Mouse (Mus musculus) Patski (cell line): ENCODE measurements at regions not wholly inside any gene's neighbourhood (a gene's known extent, or its start where the extent isn't known, plus 50 kb on each side); places are given as distances from the start of the nearest gene placed in this dataset.

ENCODE experiments used
- ATAC-seq: fragments of 100-300 bp; one replicate; pipeline ENCODE4 v1.8.0; 2021
- CTCF ChIA-PET: fragments of 350-600 bp; sonication (Branson Sonifier 250); formaldehyde crosslinking; loops from one replicate; lab custom pipeline; 2022; ENCODE audit warnings: inconsistent platforms; lab: Charles Lee
- POLR2A ChIA-PET: fragments of 350-600 bp; sonication (Branson Sonifier 250); formaldehyde crosslinking; loops from one replicate; lab custom pipeline; 2022; ENCODE audit warnings: antibody characterized with exemption, inconsistent platforms; lab: Charles Lee
- DNase-seq: peaks from one replicate; pipeline ENCODE4 v3.0.0-alpha.2; 2011; ENCODE audit warnings: low read depth, low spot score
- H3K27me3 ChIP-seq: fragments of 371-371 bp; one replicate; pipeline ENCODE4 v1.5.1; 2021
- CTCF ChIP-seq: fragments of 100-300 bp; IDR thresholded peaks from one replicate; pipeline ENCODE4 v1.5.1; 2021
- in situ Hi-C: fragments of 300-500 bp; cut with MboI; formaldehyde crosslinking; loops from 3 replicates; pipeline ENCODE4 v1.11.1; 2018; ENCODE audit warnings: low pct_unique_long_range_greater_than_20kb, mixed read lengths

DNA sequence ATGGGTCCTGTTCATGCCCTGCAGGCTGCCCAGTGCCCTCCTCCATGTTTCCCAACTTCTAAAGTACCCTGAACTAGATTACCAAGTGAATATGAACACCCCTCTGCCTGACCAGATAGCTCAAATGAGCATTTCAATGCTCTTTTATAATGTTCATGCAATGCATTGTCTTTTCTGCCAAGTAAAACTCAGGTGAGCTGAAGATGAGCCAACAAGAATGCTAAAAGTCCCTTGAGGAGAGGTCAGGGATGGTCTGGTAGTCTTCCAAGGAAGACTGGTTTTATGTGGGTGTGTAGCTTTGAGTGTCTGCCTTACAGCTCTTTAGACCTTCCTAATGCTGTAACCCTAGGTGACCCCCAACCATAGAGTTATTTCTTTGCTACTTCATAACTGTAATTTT, 58.0 kb upstream of the Abca12 start:
- in situ Hi-C loops = no loop called here
- ATAC-seq (no peak), DNase-seq (no peak)
- CTCF ChIA-PET = no interaction called here
- POLR2A ChIA-PET = no interaction called here
- no peak for TF ChIP-seq CTCF
- peaks cover 8% of the 10 kb centered on the region for H3K27me3 ChIP-seq

DNA sequence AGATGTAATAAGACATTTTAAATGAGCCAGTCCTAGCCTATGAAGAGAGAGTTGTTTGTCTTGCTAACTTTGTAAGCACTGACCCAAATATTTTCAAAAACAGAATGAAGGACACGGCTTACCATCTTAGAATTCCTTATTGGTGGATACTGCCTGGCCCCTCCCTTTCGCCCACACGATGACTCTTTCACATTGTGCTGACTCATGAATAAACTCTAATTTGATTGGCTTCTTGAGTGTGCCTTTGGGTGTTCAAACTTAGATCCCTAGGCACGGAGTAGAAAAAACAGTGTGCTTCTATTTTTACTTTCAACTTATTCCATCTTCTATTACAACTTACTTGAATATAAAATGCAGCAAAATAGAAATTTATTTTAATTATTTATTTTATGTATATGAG, 68.4 kb upstream of the Abca12 start:
- peaks cover 16% of the 10 kb centered on the region for H3K27me3 ChIP-seq
- ChIA-PET CTCF (no interaction called here), POLR2A (no interaction called here)
- no peak for DNase-seq
- no peak for TF ChIP-seq CTCF
- ATAC-seq = no peak
- in situ Hi-C loops = no loop called here

DNA sequence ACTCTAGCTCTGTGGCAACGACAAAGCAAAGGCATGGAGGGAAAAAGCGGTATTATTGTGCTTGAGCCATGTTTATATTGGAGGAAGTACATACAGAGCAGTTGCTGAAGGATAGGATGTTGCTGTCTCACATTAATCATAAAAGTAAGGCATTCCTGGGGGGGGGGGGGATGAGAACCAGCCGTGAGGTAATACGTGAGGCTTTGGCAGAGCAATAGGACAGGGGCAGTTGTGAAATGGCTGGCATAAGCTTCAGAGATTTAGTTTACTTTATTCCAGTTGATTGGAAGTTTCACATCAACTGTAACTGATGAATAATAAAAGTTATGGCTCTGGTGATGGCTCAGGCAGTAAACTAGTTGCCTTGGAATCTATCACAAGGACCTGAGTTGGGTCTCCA, 62.4 kb upstream of the Atic start:
- H3K27me3 ChIP-seq = peaks cover 5% of the 10 kb centered on the region
- in situ Hi-C loops = no loop called here
- no peak for TF ChIP-seq CTCF
- DNase-seq (no peak), ATAC-seq (no peak)
- ChIA-PET POLR2A (no interaction called here), CTCF (no interaction called here)

DNA sequence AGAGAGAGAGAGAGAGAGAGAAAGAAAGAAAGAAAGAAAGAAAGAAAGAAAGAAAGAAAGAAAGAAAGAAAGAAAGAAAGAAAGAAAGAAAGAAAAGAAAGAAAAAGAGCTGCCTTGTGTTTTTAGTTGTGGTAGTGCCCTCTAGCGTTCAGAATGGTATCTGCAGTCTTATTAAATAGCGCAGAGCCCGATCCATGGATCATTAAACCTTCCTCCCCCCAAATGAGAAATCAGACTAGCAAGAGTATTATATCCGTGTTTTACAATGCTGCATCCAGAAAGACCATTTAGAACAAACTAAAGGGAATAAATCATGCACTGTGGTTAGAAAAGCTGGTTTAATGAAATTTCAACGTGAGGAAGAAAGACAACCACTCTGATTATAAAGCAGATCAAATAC, 51.1 kb upstream of the Atic start:
- TF ChIP-seq CTCF = peak; percentile 54
- in situ Hi-C loops = loop anchor here (10.0 to 25.0 kb wide), 5 partner anchors 211 to 1711 kb away; no protein-coding TSS in a partner anchor
- no peak for DNase-seq
- H3K27me3 ChIP-seq = peaks cover 7% of the 10 kb centered on the region
- CTCF ChIA-PET = interaction anchor here (0.9 to 1.3 kb wide), 3 partner anchors 9 to 632 kb away, joined by 3 to 4 read pairs (median 3); no protein-coding TSS in a partner anchor
- POLR2A ChIA-PET = no interaction called here
- no peak for ATAC-seq

DNA sequence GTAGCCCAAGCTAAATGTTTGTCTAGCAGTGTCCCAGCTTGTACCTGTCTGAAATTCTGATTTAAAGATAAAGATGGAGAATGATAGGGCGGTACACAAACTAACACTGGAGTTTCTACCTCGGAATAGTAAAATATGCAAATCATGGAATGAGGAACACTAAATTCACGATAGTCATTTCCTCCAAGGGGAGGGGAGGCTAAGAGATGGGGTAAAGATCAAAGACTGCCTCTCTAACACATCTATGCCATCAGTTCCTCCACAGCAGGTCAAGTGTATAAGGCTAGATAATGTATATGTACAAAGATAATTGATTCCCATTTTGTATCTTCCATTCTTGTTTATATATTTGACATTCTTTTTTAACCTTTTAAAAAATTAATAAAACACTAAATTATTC, 50.4 kb upstream of the Atic start:
- ATAC-seq (no peak), DNase-seq (no peak)
- in situ Hi-C loops = loop anchor here (10.0 to 25.0 kb wide), 5 partner anchors 212 to 1712 kb away; no protein-coding TSS in a partner anchor
- ChIA-PET POLR2A (no interaction called here), CTCF (interaction anchor here (1.2 kb wide), 1 partner anchor 44 kb away, joined by 3 read pairs; no protein-coding TSS in a partner anchor)
- TF ChIP-seq CTCF = no peak
- peaks cover 4% of the 10 kb centered on the region for H3K27me3 ChIP-seq
